Mouse (Mus musculus): Measurements from ENCODE around the gene Tnks1bp1. TPM values are rescaled to one million over a fixed set of nuclear protein-coding genes. Genes with fewer than 3 reads are reported as not detected.
A peak's percentile ranks its signal among the peaks of the same experiment; 100 is the strongest.

Gene Tnks1bp1
- polyA plus RNA-seq, 1 experiment from 2014 or later, result 53.6 TPM

DNA sequence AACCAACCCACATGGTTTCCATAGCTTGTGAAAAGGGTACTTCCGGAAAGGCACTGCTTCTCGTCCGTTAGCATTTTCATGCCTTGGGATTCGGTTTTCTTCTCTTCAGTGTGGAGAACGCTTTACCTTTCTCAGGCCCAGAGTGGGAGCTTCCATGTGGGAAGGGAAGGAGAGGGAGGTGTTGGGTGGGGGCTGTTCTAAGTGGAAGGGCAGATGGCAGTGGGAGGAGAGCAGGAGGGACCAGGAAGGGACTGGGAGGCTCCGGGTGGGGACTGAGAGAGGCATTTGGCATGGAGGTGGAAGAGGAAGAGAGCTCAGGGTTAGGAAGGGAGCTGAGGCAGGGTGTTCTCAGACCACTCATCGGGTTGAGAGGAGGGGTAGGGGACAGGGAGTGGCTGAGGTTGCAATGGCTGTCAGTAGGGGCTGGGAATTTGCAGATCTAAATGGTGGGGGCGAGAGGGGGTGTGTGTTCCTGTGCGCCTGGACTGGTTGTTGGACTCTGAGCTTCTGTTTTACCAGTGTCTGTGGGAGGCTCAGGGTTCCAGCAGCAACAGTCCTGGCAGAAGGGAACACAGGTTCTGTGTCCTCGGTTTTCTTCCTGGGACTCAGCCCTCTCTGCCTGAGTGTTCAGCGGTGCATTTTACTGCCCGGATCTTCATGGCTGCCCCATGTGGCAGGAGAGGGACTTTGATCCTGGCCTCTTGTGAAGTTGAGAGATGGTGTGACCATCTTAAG is 17.5 kb downstream of the Tnks1bp1 start:
- Histone ChIP-seq H3K27ac (no peak overlapping the region), H3K4me3 (no peak overlapping the region), H3K9ac (no peak overlapping the region), H3K4me2 (no peak overlapping the region), H3K36me3 (peaks cover 52% of the 10 kb centered on the region), H3K4me1 (peaks cover 19% of the 10 kb centered on the region), H3K9me3 (no peaks in the 10 kb centered on the region), H3K27me3 (no peaks in the 10 kb centered on the region)
- WGBS, result 72% methylated on average over 12 of the region's 12 CpGs
- no peak for ATAC-seq (ENCODE audit: borderline replicate concordance, extremely low read depth, low FRiP score, low TSS enrichment)

GRCm38 (mm10) chr2:85066937-85067336 is 19.1 kb downstream of the Tnks1bp1 start:
- H3K4me2 ChIP-seq, result no peak overlapping the region
- H3K27ac ChIP-seq, result no peak overlapping the region
- no peak for ATAC-seq (ENCODE audit: borderline replicate concordance, extremely low read depth, low FRiP score, low TSS enrichment)
- H3K9ac ChIP-seq, result no peak overlapping the region
- no peak overlapping the region for H3K4me3 ChIP-seq
- H3K36me3 ChIP-seq, result peaks cover 60% of the 10 kb centered on the region
- H3K9me3 ChIP-seq, result no peaks in the 10 kb centered on the region
- 92% methylated on average over 5 of the region's 5 CpGs for WGBS
- 0 out of 2 replicates have a peak, but pooled peaks cover 7% of the 10 kb centered on the region for H3K4me1 ChIP-seq
- no peaks in the 10 kb centered on the region for H3K27me3 ChIP-seq

DNA sequence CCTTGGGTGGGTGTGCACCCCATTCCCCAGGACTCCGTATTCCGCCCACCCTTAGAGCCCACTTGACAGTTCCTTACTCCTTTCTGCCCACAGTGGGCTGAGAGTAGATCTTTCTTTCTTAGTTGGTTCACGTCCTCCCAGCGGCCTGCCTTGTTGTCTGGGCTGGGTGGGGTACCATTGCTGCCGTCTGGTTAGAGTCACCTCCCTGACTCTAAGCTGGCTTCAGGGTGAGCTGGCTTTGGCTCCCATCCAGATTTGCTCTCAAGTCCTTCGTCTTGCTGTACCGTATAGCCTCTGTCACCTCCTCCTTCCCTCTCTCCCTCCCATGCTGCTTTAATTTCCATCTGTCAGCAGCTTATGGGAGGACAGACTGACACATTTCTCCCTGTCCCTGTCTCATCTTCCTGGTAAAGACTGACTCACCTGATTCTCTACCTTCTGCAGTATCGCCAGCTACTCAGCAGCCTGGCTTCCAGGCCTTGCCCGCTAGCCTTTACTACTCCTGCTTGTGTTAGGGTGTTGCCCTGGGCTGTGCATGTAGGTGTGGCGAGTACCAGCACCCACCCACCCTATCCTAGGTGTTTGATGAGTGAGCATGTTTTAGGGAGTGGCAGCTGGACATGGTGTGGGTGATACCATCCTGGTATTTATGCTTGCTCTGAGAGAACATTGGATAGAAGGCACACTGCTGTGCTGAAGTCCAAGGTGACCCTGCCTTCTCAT is 20.2 kb downstream of the Tnks1bp1 start:
- Histone ChIP-seq H3K27me3 (no peaks in the 10 kb centered on the region), H3K36me3 (peaks cover 55% of the 10 kb centered on the region), H3K4me3 (no peak overlapping the region), H3K4me2 (no peak overlapping the region), H3K4me1 (0 out of 2 replicates have a peak, but pooled peaks cover 7% of the 10 kb centered on the region), H3K27ac (no peak overlapping the region), H3K9ac (no peak overlapping the region), H3K9me3 (no peaks in the 10 kb centered on the region)
- 55% methylated on average over 10 of the region's 10 CpGs for WGBS
- no peak for ATAC-seq (ENCODE audit: borderline replicate concordance, extremely low read depth, low FRiP score, low TSS enrichment)

DNA sequence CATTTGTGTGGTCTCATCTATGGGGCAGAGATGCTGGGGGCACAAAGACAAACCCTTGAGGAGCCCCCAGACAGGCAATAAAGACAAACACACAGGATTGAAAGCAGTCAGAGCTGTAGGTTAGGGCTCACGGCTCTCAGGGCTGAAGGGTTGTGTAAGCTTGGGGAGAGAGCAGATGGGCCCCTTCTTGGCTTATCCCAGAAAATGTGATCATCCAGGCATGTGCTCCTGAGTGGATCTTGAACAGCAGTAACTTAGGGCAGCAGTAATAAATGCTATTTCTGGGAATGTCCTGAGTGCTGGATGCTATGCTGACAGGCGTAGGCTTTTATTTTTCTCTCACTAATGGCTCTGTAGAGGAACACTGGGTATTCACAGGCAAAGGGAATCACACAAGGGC is 20.8 kb downstream of the Tnks1bp1 start:
- H3K36me3 ChIP-seq, result peaks cover 54% of the 10 kb centered on the region
- WGBS, result 79% methylated on average over 2 of the region's 2 CpGs

DNA sequence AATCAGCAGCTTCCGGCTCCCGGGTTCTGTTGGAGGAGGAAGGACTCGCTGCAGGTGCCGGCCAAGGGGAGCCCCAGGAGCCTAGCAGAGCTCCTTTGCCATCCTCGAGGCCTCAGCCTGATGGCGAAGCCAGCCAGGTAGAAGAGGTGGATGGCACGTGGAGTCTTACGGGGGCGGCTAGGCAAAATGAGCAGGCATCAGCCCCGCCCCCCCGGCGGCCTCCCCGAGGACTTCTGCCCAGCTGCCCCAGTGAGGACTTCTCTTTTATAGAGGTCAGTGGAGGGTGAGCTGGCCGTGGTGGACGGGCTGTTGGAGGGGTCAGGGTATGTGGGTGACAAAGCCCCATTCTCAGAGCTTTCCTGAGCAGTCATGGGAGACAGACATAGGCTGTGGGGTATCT is 22.3 kb downstream of the Tnks1bp1 start:
- Histone ChIP-seq H3K4me1 (0 out of 2 replicates have a peak, but pooled peaks cover 7% of the 10 kb centered on the region), H3K9me3 (no peaks in the 10 kb centered on the region), H3K27me3 (no peaks in the 10 kb centered on the region), H3K36me3 (peaks cover 50% of the 10 kb centered on the region; the same call in 1 of the 2 replicates), H3K4me3 (no peak overlapping the region), H3K9ac (no peak overlapping the region), H3K27ac (no peak overlapping the region), H3K4me2 (no peak overlapping the region)
- no peak for ATAC-seq (ENCODE audit: borderline replicate concordance, extremely low read depth, low FRiP score, low TSS enrichment)
- WGBS, result 77% methylated on average over 15 of the region's 15 CpGs

More for the DNA sequence above, 20.8 kb downstream of the Tnks1bp1 start:
- no peak overlapping the region for H3K4me3 ChIP-seq
- H3K27ac ChIP-seq, result no peak overlapping the region
- no peak for ATAC-seq (ENCODE audit: borderline replicate concordance, extremely low read depth, low FRiP score, low TSS enrichment)
- H3K27me3 ChIP-seq, result no peaks in the 10 kb centered on the region
- no peak overlapping the region for H3K9ac ChIP-seq
- H3K4me1 ChIP-seq, result 0 out of 2 replicates have a peak, but pooled peaks cover 7% of the 10 kb centered on the region
- no peak overlapping the region for H3K4me2 ChIP-seq
- no peaks in the 10 kb centered on the region for H3K9me3 ChIP-seq

DNA sequence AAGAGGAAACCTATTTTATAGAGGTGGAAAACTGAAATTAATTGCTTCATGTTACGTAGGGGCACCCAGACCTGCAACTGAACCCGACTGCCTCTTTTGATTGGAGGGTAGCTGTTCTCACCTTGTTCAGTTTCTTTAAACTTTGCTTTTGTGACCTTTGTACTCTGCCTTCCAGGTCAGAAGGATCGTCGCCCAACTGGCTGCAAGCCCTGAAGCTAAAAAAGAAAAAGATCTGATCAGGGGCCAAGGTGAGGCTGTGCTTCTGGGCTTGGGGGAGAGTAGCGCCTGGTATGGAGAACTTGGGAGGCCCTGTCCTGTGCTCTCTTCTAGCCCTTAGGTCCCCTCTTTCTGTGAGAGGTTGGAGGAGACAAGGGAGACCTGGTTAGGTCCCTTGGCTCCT is 24.1 kb downstream of the Tnks1bp1 start:
- Histone ChIP-seq H3K27ac (no peak overlapping the region), H3K4me3 (no peak overlapping the region), H3K27me3 (no peaks in the 10 kb centered on the region), H3K4me1 (0 out of 2 replicates have a peak, but pooled peaks cover 7% of the 10 kb centered on the region), H3K36me3 (peaks cover 40% of the 10 kb centered on the region; the same call in 1 of the 2 replicates), H3K9me3 (no peaks in the 10 kb centered on the region), H3K4me2 (no peak overlapping the region), H3K9ac (no peak overlapping the region)
- 0 out of 2 replicates have a peak, but pooled peaks have one; percentile 21 for ATAC-seq (ENCODE audit: borderline replicate concordance, extremely low read depth, low FRiP score, low TSS enrichment)
- 88% methylated on average over 5 of the region's 5 CpGs for WGBS

- WGBS, result 60% methylated on average over 5 of the region's 5 CpGs
Measured at GRCm38 (mm10) chr2:85073751-85074150, 25.9 kb downstream of the Tnks1bp1 start.

GRCm38 (mm10) chr2:85088716-85089646 is 41.2 kb downstream of the Tnks1bp1 start:
- H3K4me2 ChIP-seq, result no peak overlapping the region
- peak; percentile 95 for ATAC-seq (ENCODE audit: borderline replicate concordance, extremely low read depth, low FRiP score, low TSS enrichment)
- no peak overlapping the region for H3K9ac ChIP-seq
- H3K9me3 ChIP-seq, result no peaks in the 10 kb centered on the region
- WGBS, result 38% methylated on average over 11 of the region's 11 CpGs
- peak overlapping the region; percentile 71 for H3K27ac ChIP-seq
- peaks cover 17% of the 10 kb centered on the region for H3K4me1 ChIP-seq
- no peaks in the 10 kb centered on the region for H3K27me3 ChIP-seq
- no peaks in the 10 kb centered on the region for H3K36me3 ChIP-seq
- H3K4me3 ChIP-seq, result no peak overlapping the region

More at GRCm38 (mm10) chr2:85073751-85074150, 25.9 kb downstream of the Tnks1bp1 start:
- no peak overlapping the region for H3K27ac ChIP-seq
- H3K9me3 ChIP-seq, result no peaks in the 10 kb centered on the region
- no peak overlapping the region for H3K4me3 ChIP-seq
- peaks cover 36% of the 10 kb centered on the region; the same call in 1 of the 2 replicates for H3K36me3 ChIP-seq
- no peak for ATAC-seq (ENCODE audit: borderline replicate concordance, extremely low read depth, low FRiP score, low TSS enrichment)
- no peak overlapping the region for H3K9ac ChIP-seq
- no peaks in the 10 kb centered on the region for H3K27me3 ChIP-seq
- no peak overlapping the region for H3K4me2 ChIP-seq
- H3K4me1 ChIP-seq, result no peaks in the 10 kb centered on the region

DNA sequence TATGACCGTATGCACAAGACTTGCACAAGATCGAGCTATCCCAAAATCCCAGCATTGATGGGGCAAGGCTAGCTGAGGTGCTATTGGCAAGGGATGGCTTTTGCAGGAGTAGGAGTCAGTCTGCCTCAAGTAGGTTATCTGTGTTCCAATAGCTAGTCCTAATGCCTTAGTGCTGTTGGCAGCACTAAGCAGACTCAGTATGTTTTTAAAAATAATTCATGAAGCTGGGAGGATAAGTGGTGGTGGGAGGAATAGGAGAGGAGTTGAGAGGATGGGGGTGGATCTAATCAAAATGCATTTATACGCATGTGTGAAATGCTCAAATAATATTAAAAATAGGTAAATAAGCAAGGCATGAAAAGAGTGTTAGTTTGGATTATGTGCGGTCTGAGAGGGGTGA is 43.5 kb downstream of the Tnks1bp1 start:
- 95% methylated on average over 4 of the region's 4 CpGs for WGBS
- Histone ChIP-seq H3K4me2 (no peak overlapping the region), H3K9ac (no peak overlapping the region), H3K36me3 (no peaks in the 10 kb centered on the region), H3K27ac (no peak overlapping the region), H3K27me3 (no peaks in the 10 kb centered on the region), H3K9me3 (no peaks in the 10 kb centered on the region), H3K4me3 (no peak overlapping the region), H3K4me1 (peaks cover 17% of the 10 kb centered on the region)
- no peak for ATAC-seq (ENCODE audit: borderline replicate concordance, extremely low read depth, low FRiP score, low TSS enrichment)

GRCm38 (mm10) chr2:85093376-85093775 is 45.6 kb downstream of the Tnks1bp1 start:
- Histone ChIP-seq H3K9me3 (no peaks in the 10 kb centered on the region), H3K4me2 (no peak overlapping the region), H3K27me3 (no peaks in the 10 kb centered on the region), H3K4me1 (peaks cover 20% of the 10 kb centered on the region), H3K36me3 (no peaks in the 10 kb centered on the region), H3K27ac (peak overlapping the region; percentile 19; the same call in 1 of the 2 replicates), H3K4me3 (no peak overlapping the region), H3K9ac (no peak overlapping the region)
- 50% methylated on average over 1 of the region's 1 CpGs for WGBS
- no peak for ATAC-seq (ENCODE audit: borderline replicate concordance, extremely low read depth, low FRiP score, low TSS enrichment)

DNA sequence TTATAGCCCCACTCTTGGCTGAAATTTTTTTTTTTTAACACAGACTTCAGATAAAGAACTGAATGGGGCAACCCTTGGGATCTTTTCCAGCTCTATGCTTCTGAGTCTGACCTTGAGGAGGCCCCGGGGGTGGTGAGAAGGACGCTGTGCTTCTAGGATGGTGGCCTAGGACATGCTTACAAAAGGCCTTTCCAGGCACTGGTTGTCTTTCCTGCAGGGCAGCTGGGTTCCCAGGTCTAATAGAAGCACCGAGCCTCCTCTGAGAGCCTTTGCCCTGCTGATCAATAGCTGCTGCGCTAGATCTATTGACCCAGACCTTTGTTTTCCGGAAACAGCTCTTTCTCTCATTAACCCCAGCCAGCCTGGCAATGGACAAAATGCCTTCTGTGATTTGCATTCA is 48.1 kb downstream of the Tnks1bp1 start:
- ATAC-seq (ENCODE audit: borderline replicate concordance, extremely low read depth, low FRiP score, low TSS enrichment), result no peak
- WGBS, result 49% methylated on average over 5 of the region's 5 CpGs
- H3K36me3 ChIP-seq, result no peaks in the 10 kb centered on the region
- no peaks in the 10 kb centered on the region for H3K27me3 ChIP-seq
- H3K27ac ChIP-seq, result no peak overlapping the region
- no peaks in the 10 kb centered on the region for H3K9me3 ChIP-seq
- H3K9ac ChIP-seq, result no peak overlapping the region
- no peak overlapping the region for H3K4me3 ChIP-seq
- H3K4me1 ChIP-seq, result peaks cover 14% of the 10 kb centered on the region
- H3K4me2 ChIP-seq, result no peak overlapping the region
